Mouse (Mus musculus) testis, postnatal 10 days (tissue): ENCODE measurements around the gene Lrriq4.

ENCODE experiments used
- DNase-seq: peaks from one replicate; pipeline ENCODE4 v3.0.0; 2021; ENCODE audit warnings: low spot score

The Lrriq4 gene

DNA sequence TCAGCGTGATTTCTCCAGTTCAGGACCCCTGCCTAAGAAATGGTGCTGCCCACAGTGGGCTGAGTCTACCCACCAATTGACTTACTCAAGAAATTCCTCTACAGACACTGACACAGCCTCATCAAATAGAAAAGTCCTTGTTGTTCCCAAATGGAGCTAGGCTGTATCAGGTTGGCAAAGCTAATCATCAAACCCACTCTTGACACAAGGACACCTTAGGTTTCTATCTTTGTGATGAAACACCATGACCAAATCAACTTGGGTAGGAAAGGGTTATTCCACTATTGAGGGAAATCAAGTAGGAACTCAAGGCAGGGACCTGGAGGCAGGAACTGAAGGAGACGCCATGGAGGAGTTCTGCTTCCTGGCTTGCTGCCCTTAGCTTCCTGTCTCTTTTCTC is at the start of gene Lrriq4:
Gene Lrriq4 (plus strand): TSS at position 301 of the 400 bp plus-strand sequence.
- no peak for DNase-seq

DNA sequence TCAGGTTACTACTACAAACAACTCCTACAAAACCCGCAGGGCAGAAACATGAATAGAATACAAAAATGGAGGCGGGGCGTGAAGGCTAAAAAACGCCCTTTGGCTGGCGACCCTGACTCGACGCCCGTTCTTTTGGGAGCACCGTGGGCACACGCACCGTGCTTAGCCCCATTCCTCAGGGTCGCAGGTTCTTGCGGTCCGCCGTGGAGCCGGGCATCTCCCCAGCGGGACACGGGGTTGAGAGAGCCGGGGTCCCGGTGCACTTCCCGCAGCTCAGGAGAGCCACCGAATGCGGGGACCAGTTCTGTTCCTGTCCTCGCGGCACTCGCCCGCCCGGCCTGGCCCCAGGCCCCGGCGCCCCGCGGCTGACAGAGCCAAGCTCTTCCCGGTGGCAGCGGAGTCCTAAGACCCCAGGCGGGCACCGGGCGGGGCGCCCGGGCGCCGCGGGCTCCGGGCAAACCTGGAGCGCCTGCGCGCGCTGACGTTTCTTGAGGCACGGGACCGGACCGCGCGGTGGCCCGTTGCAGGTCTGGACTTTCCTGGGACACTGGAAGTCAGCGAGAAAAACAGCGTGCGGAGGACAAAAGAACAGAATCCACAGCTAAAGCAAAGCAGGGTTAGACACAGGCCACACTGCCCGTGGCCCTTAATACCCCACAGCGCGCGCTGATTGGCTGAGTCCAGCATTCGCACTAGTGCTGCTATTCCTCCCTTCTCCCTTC is 49.0 kb upstream of the Lrriq4 start:
- DNase-seq, result peak; percentile 61

- DNase-seq, result no peak
Measured at GRCm38 (mm10) chr3:30597271-30597670, 47.0 kb upstream of the Lrriq4 start.

- DNase-seq, result no peak
Measured at GRCm38 (mm10) chr3:30599711-30600545, 44.4 kb upstream of the Lrriq4 start, which contains the start of gene Actrt3. Gene Actrt3 (minus strand): TSS chr3:30599939.

DNA sequence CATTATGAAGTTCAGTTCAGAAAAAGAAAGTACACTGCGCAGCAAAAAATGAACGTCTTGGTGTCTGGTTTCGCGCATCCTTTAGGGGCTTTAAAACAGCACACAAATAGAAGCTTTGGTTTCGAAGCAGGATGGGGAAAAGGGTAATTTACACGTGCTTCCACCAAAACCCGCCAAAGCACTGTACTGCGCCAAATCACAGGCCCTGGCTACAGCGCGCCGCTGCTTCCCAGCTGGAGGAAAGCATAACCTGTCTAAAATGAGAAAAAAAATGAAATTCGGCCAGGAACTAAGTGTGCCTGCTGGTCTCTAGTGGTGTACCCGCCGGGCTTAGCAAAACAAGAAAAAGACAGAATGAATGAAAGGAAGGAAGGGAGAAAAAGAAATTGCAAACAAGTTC is 43.6 kb upstream of the Lrriq4 start:
- peak; percentile 51 for DNase-seq

DNA sequence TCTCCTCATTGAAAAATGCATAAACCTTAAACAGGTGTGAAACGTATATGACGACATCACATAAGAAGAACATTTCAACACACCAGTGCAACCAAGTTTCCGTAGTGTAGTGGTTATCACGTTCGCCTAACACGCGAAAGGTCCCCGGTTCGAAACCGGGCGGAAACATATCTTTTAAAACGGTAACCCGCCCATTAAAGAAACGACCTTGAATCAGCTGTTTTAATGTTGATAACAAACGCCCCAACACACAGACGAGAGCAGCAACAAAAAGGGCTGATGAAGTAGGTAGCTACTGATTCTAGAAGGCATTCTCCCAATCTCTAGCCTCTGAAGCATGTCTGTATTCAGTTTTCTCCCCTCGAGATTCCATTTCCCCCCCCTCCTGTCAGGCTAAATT is 43.1 kb upstream of the Lrriq4 start:
- peak; percentile 78 for DNase-seq

- no peak for DNase-seq
Measured at GRCm38 (mm10) chr3:30601610-30602064, 42.7 kb upstream of the Lrriq4 start.

- DNase-seq, result peak; percentile 97
Measured at GRCm38 (mm10) chr3:30602065-30602739, 42.1 kb upstream of the Lrriq4 start, which contains the start of gene Mynn. Gene Mynn (plus strand): TSS chr3:30602065.

- peak; percentile 78 for DNase-seq
Measured at GRCm38 (mm10) chr3:30602740-30603098, 41.6 kb upstream of the Lrriq4 start.

- no peak for DNase-seq
Measured at GRCm38 (mm10) chr3:30603256-30603655, 41.1 kb upstream of the Lrriq4 start.

GRCm38 (mm10) chr3:30608999-30609398 is 35.3 kb upstream of the Lrriq4 start:
- no peak for DNase-seq

DNA sequence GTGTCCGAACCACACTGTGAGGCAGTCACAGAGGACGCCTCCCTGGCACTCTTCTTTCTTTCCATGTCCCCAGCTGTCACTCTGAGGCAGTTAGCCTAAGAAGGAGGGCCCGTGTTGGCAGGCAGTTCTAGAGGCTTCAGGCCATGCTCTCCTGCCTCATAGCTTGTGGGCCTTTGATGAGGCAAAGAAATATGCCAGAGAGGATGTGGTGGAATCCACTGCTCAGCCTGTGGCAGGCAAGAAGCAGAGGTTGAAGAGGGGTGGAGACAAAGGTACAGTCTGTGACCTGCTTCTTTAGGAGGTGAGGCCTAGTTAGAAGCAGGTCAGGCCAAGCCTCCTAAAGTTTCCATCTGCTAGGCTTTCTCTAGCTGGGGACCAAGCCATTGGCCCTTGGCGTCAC is 33.4 kb upstream of the Lrriq4 start:
- no peak for DNase-seq

DNA sequence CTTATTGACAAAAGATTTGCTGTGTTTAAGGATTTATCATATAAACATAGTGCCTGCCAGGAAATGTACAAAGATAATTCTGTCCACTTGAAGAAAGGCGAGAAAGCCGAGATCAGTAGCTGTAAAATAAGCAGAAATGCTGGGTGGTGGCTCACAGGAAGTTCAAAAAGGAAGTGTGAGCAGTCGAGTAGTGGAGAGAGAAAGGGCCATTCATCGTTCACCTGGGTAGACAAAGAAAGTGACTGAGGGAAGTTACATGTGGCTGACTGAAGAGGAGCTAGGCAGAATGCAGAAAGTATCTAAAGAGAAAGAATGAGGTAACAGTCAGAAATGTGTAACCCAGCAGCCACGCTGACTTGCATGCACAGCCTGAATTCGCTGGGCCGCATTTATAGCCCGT is 24.2 kb upstream of the Lrriq4 start:
- DNase-seq, result no peak

DNA sequence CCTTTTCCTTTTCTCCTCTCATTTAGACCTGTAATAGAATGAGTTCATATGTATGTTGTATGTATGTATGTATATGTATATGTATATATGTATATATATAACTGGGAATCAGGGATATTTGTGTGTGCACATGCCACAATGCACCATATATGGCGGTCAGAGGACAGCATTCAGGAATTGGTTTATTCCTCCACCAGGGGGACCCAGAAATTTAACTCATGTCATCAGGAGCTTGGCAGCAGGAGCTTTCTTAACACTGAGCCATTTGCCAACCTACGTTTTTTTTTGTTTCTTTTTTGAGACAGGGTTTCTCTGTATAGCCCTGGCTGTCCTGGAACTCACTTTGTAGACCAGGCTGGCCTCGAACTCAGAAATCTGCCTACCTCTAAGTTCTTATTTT is 10.6 kb upstream of the Lrriq4 start:
- no peak for DNase-seq

GRCm38 (mm10) chr3:30635629-30636028 is 8.7 kb upstream of the Lrriq4 start:
- DNase-seq, result peak; percentile 57

GRCm38 (mm10) chr3:30646761-30647160 is 2.5 kb downstream of the Lrriq4 start:
- DNase-seq, result no peak

DNA sequence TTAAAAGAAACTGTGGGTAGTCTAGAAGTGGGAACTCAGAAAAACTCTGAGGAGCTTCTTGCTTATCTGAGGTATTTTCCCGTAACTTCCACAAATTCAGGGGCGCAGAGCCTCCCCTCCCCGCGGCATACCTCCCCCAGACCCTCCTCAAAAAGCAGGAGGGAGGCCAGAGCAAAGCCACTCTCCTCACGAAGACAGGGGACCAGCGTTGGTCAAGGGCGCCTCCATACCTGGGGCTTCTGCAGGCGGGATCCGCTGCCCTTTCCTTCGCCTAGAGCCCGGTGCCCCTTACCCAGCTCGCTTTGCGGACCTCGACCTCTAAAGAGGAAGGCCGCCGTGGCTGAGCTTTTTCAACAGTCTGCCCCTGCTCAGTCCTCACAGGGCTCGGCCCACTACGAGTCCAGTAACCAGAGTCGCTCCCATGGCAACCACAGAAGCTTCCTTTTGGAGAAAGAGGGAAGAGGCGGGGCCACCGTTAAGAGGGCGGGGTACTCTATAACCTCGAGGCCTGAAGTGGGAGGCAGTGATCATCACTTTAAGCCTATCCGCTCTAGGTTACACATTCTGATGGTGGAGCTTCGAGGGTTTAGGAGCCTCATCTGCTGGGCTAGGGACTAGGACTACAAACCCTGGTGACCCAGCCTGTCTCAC is 3.3 kb downstream of the Lrriq4 start, which contains the start of gene Lrrc34:
Gene Lrrc34 (minus strand): TSS at position 430 of the 651 bp plus-strand sequence.
- peak; percentile 64 for DNase-seq

DNA sequence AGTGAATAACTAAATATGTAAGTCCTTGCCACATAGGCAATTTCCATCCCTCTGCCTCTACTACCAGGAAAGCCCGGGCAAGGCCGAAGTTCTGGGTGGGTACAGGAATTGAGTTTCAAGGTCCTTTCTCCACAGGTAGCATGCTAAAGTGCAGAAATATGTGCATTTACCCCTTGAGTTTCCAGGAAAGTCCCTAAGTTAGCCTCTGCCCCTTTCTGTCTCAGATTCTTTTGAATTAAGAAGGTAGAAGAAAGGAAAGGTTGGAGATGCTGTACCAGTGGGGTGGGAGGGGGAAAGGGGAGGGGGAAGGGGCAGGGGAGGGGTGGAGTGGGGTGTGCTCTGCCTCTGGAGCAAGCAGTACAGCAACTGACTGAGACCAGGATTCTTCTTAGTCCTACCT is 4.2 kb downstream of the Lrriq4 start:
- DNase-seq, result no peak

DNA sequence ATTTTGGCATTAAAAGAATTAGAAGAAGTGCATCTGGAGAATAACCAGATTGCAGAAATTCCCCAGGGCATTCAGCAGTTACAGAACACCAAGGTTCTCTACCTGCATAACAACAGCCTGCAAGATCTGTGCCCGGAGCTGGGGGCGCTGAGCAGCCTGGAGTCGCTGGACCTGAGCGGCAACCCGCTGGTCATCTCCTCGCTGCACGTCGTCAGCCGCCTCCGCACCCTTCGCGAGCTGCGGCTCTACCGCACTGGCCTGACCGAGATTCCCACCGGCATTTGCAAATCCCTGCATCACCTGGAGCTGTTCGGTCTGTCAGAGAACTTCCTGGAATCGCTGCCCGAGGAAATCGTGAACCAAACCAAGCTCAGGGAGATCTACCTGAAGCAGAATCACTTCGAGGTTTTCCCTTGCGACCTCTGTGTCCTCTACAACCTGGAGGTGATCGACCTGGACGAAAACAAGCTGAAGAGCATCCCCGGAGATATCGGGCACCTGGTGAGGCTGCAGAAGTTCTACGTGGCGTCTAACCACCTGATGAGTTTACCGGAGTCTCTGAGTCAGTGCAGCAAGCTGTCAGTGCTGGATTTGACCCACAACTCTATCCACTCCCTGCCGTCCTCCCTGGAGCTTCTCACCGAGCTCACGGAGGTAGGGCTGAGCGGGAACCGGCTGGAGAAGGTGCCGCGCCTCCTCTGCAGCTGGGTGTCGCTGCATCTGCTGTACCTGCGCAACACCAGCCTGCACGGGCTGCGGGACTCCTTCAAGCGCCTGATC is 5.9 kb downstream of the Lrriq4 start:
- peak; percentile 47 for DNase-seq

GRCm38 (mm10) chr3:30655937-30656336 is 11.6 kb downstream of the Lrriq4 start:
- DNase-seq, result no peak

GRCm38 (mm10) chr3:30658486-30658885 is 14.2 kb downstream of the Lrriq4 start:
- no peak for DNase-seq
